Mouse (Mus musculus): ENCODE measurements around the gene Rbm15. TPM values are rescaled to one million over a fixed set of nuclear protein-coding genes. Genes with fewer than 3 reads are reported as not detected.

The Rbm15 gene
- polyA plus RNA-seq, 1 experiment: 8.5 TPM

- TF ChIP-seq CTCF (IDR thresholded peaks at IDR 0.05; ENCODE audit: control insufficient read depth, insufficient read depth, insufficient replicate concordance, low read depth, low read length) (no peak), POLR2A (IDR thresholded peaks at IDR 0.05; ENCODE audit: control insufficient read depth, low read depth, low read length) (no peak)
- H3K27me3 ChIP-seq (ENCODE audit: control insufficient read depth, insufficient read depth, low read length): no peaks in the 10 kb centered on the region
- H3K4me3 ChIP-seq (ENCODE audit: control insufficient read depth, low read depth, low read length): no peak within 1 kb of the TSS
- no peaks in the 10 kb centered on the region for H3K4me1 ChIP-seq (ENCODE audit: control insufficient read depth, insufficient read depth, low read length)
- no peaks in the 10 kb centered on the region for H3K36me3 ChIP-seq (ENCODE audit: control insufficient read depth, insufficient read depth, low read length)
- no peak within 1 kb of the TSS for H3K27ac ChIP-seq (ENCODE audit: control insufficient read depth, insufficient read depth, low read depth, low read length)
Measured at GRCm38 (mm10) chr3:107290764-107291381, 42.6 kb downstream of the Rbm15 start, which contains the start of gene Slc16a4. Gene Slc16a4 (plus strand): TSS chr3:107291230.

- TF ChIP-seq POLR2A (IDR thresholded peaks at IDR 0.05; ENCODE audit: control insufficient read depth, low read depth, low read length): no peak
- no peak for TF ChIP-seq CTCF (IDR thresholded peaks at IDR 0.05; ENCODE audit: control insufficient read depth, insufficient read depth, insufficient replicate concordance, low read depth, low read length)
- peaks cover 1% of the 10 kb centered on the region; the same call in 1 of the 2 replicates for H3K36me3 ChIP-seq (ENCODE audit: control insufficient read depth, insufficient read depth, low read length)
- no peak overlapping the region for H3K4me3 ChIP-seq (ENCODE audit: control insufficient read depth, low read depth, low read length)
- H3K4me1 ChIP-seq (ENCODE audit: control insufficient read depth, insufficient read depth, low read length): no peaks in the 10 kb centered on the region
- H3K27me3 ChIP-seq (ENCODE audit: control insufficient read depth, insufficient read depth, low read length): no peaks in the 10 kb centered on the region
- H3K27ac ChIP-seq (ENCODE audit: control insufficient read depth, insufficient read depth, low read depth, low read length): no peak overlapping the region
Measured at GRCm38 (mm10) chr3:107287346-107287745, 46.1 kb downstream of the Rbm15 start.

DNA sequence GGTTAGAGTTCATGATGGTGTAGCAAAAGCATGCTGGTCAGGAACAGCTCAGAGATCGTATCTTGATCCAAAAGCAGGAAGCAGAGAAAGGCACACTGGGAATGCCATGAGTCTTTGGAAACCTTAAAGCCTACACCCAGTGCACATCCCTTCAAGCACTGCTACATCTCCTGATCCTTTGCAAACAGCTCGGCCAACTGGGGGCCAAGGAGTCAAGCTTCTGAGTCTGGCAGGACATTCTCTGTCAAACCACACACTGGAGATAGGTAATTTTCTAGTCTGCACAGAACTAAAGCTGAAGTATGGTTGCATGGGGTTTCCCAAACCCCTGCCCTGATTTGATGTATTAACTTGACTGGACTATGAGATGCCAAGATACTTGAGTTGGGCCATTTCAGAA, 47.4 kb downstream of the Rbm15 start:
- no peaks in the 10 kb centered on the region for H3K4me1 ChIP-seq (ENCODE audit: control insufficient read depth, insufficient read depth, low read length)

GRCm38 (mm10) chr3:107278479-107279269, 54.8 kb downstream of the Rbm15 start, which contains the start of gene Lamtor5:
Gene Lamtor5 (plus strand): TSS chr3:107278858.
- Histone ChIP-seq H3K4me3 (ENCODE audit: control insufficient read depth, low read depth, low read length) (peak within 1 kb of the TSS; percentile 99), H3K4me1 (ENCODE audit: control insufficient read depth, insufficient read depth, low read length) (peaks cover 8% of the 10 kb centered on the region), H3K36me3 (ENCODE audit: control insufficient read depth, insufficient read depth, low read length) (peaks cover 3% of the 10 kb centered on the region; the same call in 1 of the 2 replicates), H3K27me3 (ENCODE audit: control insufficient read depth, insufficient read depth, low read length) (no peaks in the 10 kb centered on the region), H3K27ac (ENCODE audit: control insufficient read depth, insufficient read depth, low read depth, low read length) (peak within 1 kb of the TSS; percentile 83)
- TF ChIP-seq CTCF (IDR thresholded peaks at IDR 0.05; ENCODE audit: control insufficient read depth, insufficient read depth, insufficient replicate concordance, low read depth, low read length): no peak
- TF ChIP-seq POLR2A (IDR thresholded peaks at IDR 0.05; ENCODE audit: control insufficient read depth, low read depth, low read length): peak; percentile 71

More for the DNA sequence above, 47.4 kb downstream of the Rbm15 start:
- TF ChIP-seq POLR2A (IDR thresholded peaks at IDR 0.05; ENCODE audit: control insufficient read depth, low read depth, low read length): no peak
- H3K36me3 ChIP-seq (ENCODE audit: control insufficient read depth, insufficient read depth, low read length): peaks cover 3% of the 10 kb centered on the region; the same call in 1 of the 2 replicates
- H3K27ac ChIP-seq (ENCODE audit: control insufficient read depth, insufficient read depth, low read depth, low read length): no peak overlapping the region
- no peaks in the 10 kb centered on the region for H3K27me3 ChIP-seq (ENCODE audit: control insufficient read depth, insufficient read depth, low read length)
- H3K4me3 ChIP-seq (ENCODE audit: control insufficient read depth, low read depth, low read length): no peak overlapping the region

DNA sequence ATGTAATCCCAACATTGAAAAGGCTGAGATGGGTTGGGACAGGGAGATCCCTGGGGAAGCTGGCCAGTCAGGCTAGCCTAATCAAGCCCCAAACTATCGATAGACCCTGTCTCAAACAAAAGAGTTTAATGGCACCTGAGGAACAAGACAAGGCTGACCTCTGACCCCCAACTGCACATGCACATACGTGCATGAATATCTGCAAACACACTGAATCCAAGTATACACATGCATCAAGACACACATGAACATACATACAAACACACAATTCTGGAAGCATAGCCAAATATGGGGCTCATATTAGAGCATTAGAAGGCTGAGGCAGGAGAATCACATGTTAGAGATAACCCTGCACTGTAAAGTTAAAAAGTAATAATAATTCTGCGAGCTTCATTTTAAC, 56.8 kb downstream of the Rbm15 start:
- H3K27me3 ChIP-seq (ENCODE audit: control insufficient read depth, insufficient read depth, low read length): no peaks in the 10 kb centered on the region

DNA sequence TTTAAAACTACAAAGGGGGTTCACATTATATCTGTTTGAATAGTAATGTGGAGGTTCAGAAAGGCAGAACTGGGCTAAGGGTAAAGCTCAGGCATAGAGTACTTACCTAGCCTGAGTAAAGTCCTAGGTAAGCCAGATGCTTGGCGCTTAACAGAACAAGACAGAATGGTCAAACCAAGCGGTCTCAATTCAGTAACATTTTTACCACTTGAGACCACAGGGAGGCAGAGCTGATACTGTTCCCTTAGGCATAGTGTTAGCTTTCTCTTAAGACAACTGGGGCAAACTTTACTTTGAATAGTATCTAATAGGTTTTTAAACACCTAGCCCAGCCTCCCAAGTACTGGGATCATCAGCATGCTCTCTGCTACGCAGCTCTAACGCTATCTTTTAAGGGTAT, 57.5 kb downstream of the Rbm15 start:
- no peaks in the 10 kb centered on the region for H3K36me3 ChIP-seq (ENCODE audit: control insufficient read depth, insufficient read depth, low read length)
- no peak for TF ChIP-seq CTCF (IDR thresholded peaks at IDR 0.05; ENCODE audit: control insufficient read depth, insufficient read depth, insufficient replicate concordance, low read depth, low read length)
- TF ChIP-seq POLR2A (IDR thresholded peaks at IDR 0.05; ENCODE audit: control insufficient read depth, low read depth, low read length): no peak
- no peak overlapping the region for H3K27ac ChIP-seq (ENCODE audit: control insufficient read depth, insufficient read depth, low read depth, low read length)
- H3K4me1 ChIP-seq (ENCODE audit: control insufficient read depth, insufficient read depth, low read length): peaks cover 8% of the 10 kb centered on the region
- H3K4me3 ChIP-seq (ENCODE audit: control insufficient read depth, low read depth, low read length): no peak overlapping the region
- H3K27me3 ChIP-seq (ENCODE audit: control insufficient read depth, insufficient read depth, low read length): no peaks in the 10 kb centered on the region

More for the DNA sequence above, 56.8 kb downstream of the Rbm15 start:
- Histone ChIP-seq H3K36me3 (ENCODE audit: control insufficient read depth, insufficient read depth, low read length) (no peaks in the 10 kb centered on the region), H3K4me3 (ENCODE audit: control insufficient read depth, low read depth, low read length) (no peak overlapping the region), H3K27ac (ENCODE audit: control insufficient read depth, insufficient read depth, low read depth, low read length) (no peak overlapping the region), H3K4me1 (ENCODE audit: control insufficient read depth, insufficient read depth, low read length) (peaks cover 8% of the 10 kb centered on the region)
- TF ChIP-seq CTCF (IDR thresholded peaks at IDR 0.05; ENCODE audit: control insufficient read depth, insufficient read depth, insufficient replicate concordance, low read depth, low read length) (no peak), POLR2A (IDR thresholded peaks at IDR 0.05; ENCODE audit: control insufficient read depth, low read depth, low read length) (no peak)

Other genes starting within 250 kb of the Rbm15 start
- gene Kcna2, start 232.5 kb downstream of the Rbm15 start, polyA plus RNA-seq (2012; rRNA removed): 0.07 TPM in 1 of 2 replicates, not detected in the other
- 0.05 and 0.09 TPM in 2 replicates for gene Kcna10, start 150.6 kb downstream of the Rbm15 start, polyA plus RNA-seq (2012; rRNA removed)
- not detected in 2 replicates for gene Cym, start 111.9 kb downstream of the Rbm15 start, polyA plus RNA-seq (2012; rRNA removed)
- gene A630076J17Rik, start 103.1 kb downstream of the Rbm15 start, polyA plus RNA-seq (2012; rRNA removed): not detected in 2 replicates
- gene Prok1, start 94.0 kb downstream of the Rbm15 start, polyA plus RNA-seq (2012; rRNA removed): not detected in 2 replicates
- 73.5 and 76.0 TPM in 2 replicates for gene Lamtor5, start 54.8 kb downstream of the Rbm15 start, polyA plus RNA-seq (2012; rRNA removed)
- gene Slc16a4, start 42.4 kb downstream of the Rbm15 start, polyA plus RNA-seq (2012; rRNA removed): 0.51 and 1.1 TPM in 2 replicates
- gene Kcnc4, start 125.9 kb upstream of the Rbm15 start, polyA plus RNA-seq (2012; rRNA removed): 0.07 and 1.8 TPM in 2 replicates
- gene Slc6a17, start 184.3 kb upstream of the Rbm15 start, polyA plus RNA-seq (2012; rRNA removed): 0.88 and 1.00 TPM in 2 replicates
- gene Ubl4b, start 221.4 kb upstream of the Rbm15 start, polyA plus RNA-seq (2012; rRNA removed): 249 and 255 TPM in 2 replicates